In the genomic region with DNA sequence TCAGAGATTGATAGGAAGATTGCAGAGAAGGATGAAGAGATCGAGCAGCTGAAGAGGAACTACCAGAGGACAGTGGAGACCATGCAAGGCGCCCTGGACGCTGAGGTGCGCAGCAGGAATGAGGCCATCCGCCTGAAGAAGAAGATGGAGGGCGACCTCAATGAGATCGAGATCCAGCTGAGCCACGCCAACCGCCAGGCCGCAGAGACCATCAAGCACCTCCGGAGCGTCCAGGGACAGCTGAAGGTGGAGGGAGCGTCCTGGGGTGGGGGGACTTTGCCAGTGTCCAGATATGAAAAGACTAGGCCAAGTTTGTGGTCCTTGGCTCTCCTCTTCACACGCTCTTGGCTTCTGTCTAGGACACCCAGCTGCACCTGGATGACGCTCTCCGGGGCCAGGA, we compare ENCODE assay signal across 18 mouse cellular contexts. TPM values are rescaled to one million over a fixed set of nuclear protein-coding genes. Genes with fewer than 3 reads are reported as not detected.
"Had no signal": no experiment of that assay in that cellular context is flagged by ENCODE, and none has a peak within 500 bp of the region (broad histone marks: within the 10 kb centered on the region; RNA-seq: fewer than 3 reads in every experiment).

No protein-coding gene starts in this region.

- H3K4me1 ChIP-seq: midbrain, embryonic 10.5 days; midbrain, embryonic 13.5 days; midbrain, embryonic 15.5 days; neural tube, embryonic 12.5 days; stomach, embryonic 15.5 days had no signal

- H3K36me3 ChIP-seq: midbrain, embryonic 10.5 days; midbrain, embryonic 13.5 days; midbrain, embryonic 15.5 days; neural tube, embryonic 12.5 days; stomach, embryonic 15.5 days had no signal

- H3K4me2 ChIP-seq: lung, embryonic 14.5 days; midbrain, embryonic 13.5 days; midbrain, embryonic 15.5 days; neural tube, embryonic 12.5 days; stomach, embryonic 15.5 days had no signal

- ATAC-seq: midbrain, embryonic 13.5 days; midbrain, embryonic 15.5 days had no signal

- H3K27ac ChIP-seq: midbrain, embryonic 10.5 days; midbrain, embryonic 13.5 days; midbrain, embryonic 15.5 days; neural tube, embryonic 12.5 days; stomach, embryonic 15.5 days; stomach, postnatal 0 days had no signal

- H3K27me3 ChIP-seq: midbrain, embryonic 13.5 days; midbrain, embryonic 15.5 days; neural tube, embryonic 12.5 days; stomach, embryonic 15.5 days had no signal

- H3K4me3 ChIP-seq: midbrain, embryonic 10.5 days; midbrain, embryonic 13.5 days; midbrain, embryonic 15.5 days; neural tube, embryonic 12.5 days; stomach, embryonic 15.5 days had no signal

- DNase-seq: lung, adult 18-20 months; lung, embryonic 14.5 days; lung, postnatal 10 days; lung, postnatal 4 days; right cerebral cortex, postnatal 14 days; thymus, adult 2 months; thymus, postnatal 25 days; thymus, postnatal 4 days had no signal

- H3K9ac ChIP-seq: lung, embryonic 14.5 days; midbrain, embryonic 13.5 days; midbrain, embryonic 15.5 days; neural tube, embryonic 12.5 days; stomach, embryonic 15.5 days had no signal

- H3K9me3 ChIP-seq: midbrain, embryonic 10.5 days; midbrain, embryonic 13.5 days; midbrain, embryonic 15.5 days; neural tube, embryonic 12.5 days; stomach, embryonic 15.5 days had no signal

RNA-seq across cellular contexts. Expression of a gene that starts 21.1 kb away (rescaled TPM):
- total RNA-seq: megakaryocyte-erythroid progenitor cell, adult 5-6 weeks; neutrophil, adult 5-6 weeks had no signal
- polyA plus RNA-seq: spleen, adult 2 months; urinary bladder, adult 2 months had no signal
